Mouse (Mus musculus): ENCODE measurements around the gene Traf2. TPM values are rescaled to one million over a fixed set of nuclear protein-coding genes. Genes with fewer than 3 reads are reported as not detected.

Gene Traf2
- polyA plus RNA-seq, 2 experiments: 18.9 to 29.2 TPM

GRCm38 (mm10) chr2:25575432-25576027 lies 28.8 kb upstream of the Traf2 start:
- Histone ChIP-seq H3K9ac (ENCODE audit: low read depth, low read length, severe bottlenecking) (peak overlapping the region; percentile 58), H3K9me3 (ENCODE audit: control insufficient read depth, low read length) (no peaks in the 10 kb centered on the region), H3K27ac (replicated peaks; ENCODE audit: low read depth, low read length) (peak overlapping the region; percentile 83), H3K4me2 (replicated peaks; ENCODE audit: low read depth, low read length, severe bottlenecking) (peak overlapping the region; percentile 70), H3K4me1 (ENCODE audit: control insufficient read depth, insufficient read depth, low read length) (peaks cover 47% of the 10 kb centered on the region), H3K27me3 (ENCODE audit: control insufficient read depth, insufficient read depth, low read length) (peaks cover 45% of the 10 kb centered on the region), H3K4me3 (replicated peaks; ENCODE audit: low read length) (peak overlapping the region; percentile 48), H3K36me3 (ENCODE audit: control insufficient read depth, insufficient read depth, low read length) (peaks cover 22% of the 10 kb centered on the region)
- ATAC-seq (ENCODE audit: low FRiP score, low read depth): no peak
- WGBS: 13% methylated on average over 21 of the region's 21 CpGs
- peak; percentile 61 for DNase-seq (ENCODE audit: low spot score)
- no peak for TF ChIP-seq POLR2A (IDR thresholded peaks at IDR 0.05; ENCODE audit: borderline replicate concordance, extremely low read depth, insufficient read depth, insufficient read length)

- Histone ChIP-seq H3K36me3 (ENCODE audit: control insufficient read depth, insufficient read depth, low read length) (peaks cover 28% of the 10 kb centered on the region), H3K9me3 (ENCODE audit: control insufficient read depth, low read length) (no peaks in the 10 kb centered on the region), H3K4me2 (replicated peaks; ENCODE audit: low read depth, low read length, severe bottlenecking) (peak within 1 kb of the TSS; percentile 89), H3K4me3 (replicated peaks; ENCODE audit: low read length) (peak within 1 kb of the TSS; percentile 48), H3K9ac (ENCODE audit: low read depth, low read length, severe bottlenecking) (peak within 1 kb of the TSS; percentile 58), H3K4me1 (ENCODE audit: control insufficient read depth, insufficient read depth, low read length) (peaks cover 43% of the 10 kb centered on the region), H3K27me3 (ENCODE audit: control insufficient read depth, insufficient read depth, low read length) (peaks cover 38% of the 10 kb centered on the region), H3K27ac (replicated peaks; ENCODE audit: low read depth, low read length) (peak within 1 kb of the TSS; percentile 83)
- TF ChIP-seq POLR2A (IDR thresholded peaks at IDR 0.05; ENCODE audit: borderline replicate concordance, extremely low read depth, insufficient read depth, insufficient read length): peak; percentile 76; the same call in 1 of the 2 replicates
- under 1% methylated on average over 40 of the region's 45 CpGs for WGBS
- peak; percentile 98 for ATAC-seq (ENCODE audit: low FRiP score, low read depth)
- DNase-seq (ENCODE audit: low spot score): peak; percentile 99
Measured at GRCm38 (mm10) chr2:25574579-25575431, 28.1 kb upstream of the Traf2 start, which contains the start of the genes Mamdc4 and Phpt1. TSS of gene Mamdc4 (minus strand) at chr2:25574845. TSS of gene Phpt1 (minus strand) at chr2:25575224.

DNA sequence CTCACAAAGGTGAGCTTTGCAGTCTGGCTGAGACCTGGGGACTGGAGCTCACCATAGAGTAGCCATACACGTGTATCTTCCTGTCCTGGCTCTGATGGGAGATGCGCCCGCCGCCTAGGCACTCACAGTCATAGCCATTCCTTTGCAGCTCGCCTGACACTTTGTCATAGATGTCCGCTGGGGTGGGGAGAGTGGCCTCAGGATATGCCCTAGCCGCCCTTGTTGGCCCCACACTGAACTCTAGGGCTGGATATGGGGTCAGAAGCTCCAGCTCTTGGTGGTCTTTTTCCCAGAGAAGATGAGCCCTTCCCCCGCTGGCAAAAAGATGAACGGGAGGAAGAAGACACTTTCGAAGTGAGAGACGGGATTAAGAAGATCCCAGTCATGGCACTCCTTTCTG lies 27.4 kb upstream of the Traf2 start:
- peak overlapping the region; percentile 55 for H3K9ac ChIP-seq (ENCODE audit: low read depth, low read length, severe bottlenecking)
- H3K27me3 ChIP-seq (ENCODE audit: control insufficient read depth, insufficient read depth, low read length): peaks cover 31% of the 10 kb centered on the region
- no peak overlapping the region for H3K27ac ChIP-seq (replicated peaks; ENCODE audit: low read depth, low read length)
- 13% methylated on average over 11 of the region's 11 CpGs for WGBS
- no peak for TF ChIP-seq POLR2A (IDR thresholded peaks at IDR 0.05; ENCODE audit: borderline replicate concordance, extremely low read depth, insufficient read depth, insufficient read length)
- DNase-seq (ENCODE audit: low spot score) (no peak), ATAC-seq (ENCODE audit: low FRiP score, low read depth) (no peak)
- H3K9me3 ChIP-seq (ENCODE audit: control insufficient read depth, low read length): no peaks in the 10 kb centered on the region
- H3K36me3 ChIP-seq (ENCODE audit: control insufficient read depth, insufficient read depth, low read length): peaks cover 34% of the 10 kb centered on the region
- peak overlapping the region; percentile 48 for H3K4me3 ChIP-seq (replicated peaks; ENCODE audit: low read length)
- peaks cover 38% of the 10 kb centered on the region for H3K4me1 ChIP-seq (ENCODE audit: control insufficient read depth, insufficient read depth, low read length)
- peak overlapping the region; percentile 89 for H3K4me2 ChIP-seq (replicated peaks; ENCODE audit: low read depth, low read length, severe bottlenecking)

DNA sequence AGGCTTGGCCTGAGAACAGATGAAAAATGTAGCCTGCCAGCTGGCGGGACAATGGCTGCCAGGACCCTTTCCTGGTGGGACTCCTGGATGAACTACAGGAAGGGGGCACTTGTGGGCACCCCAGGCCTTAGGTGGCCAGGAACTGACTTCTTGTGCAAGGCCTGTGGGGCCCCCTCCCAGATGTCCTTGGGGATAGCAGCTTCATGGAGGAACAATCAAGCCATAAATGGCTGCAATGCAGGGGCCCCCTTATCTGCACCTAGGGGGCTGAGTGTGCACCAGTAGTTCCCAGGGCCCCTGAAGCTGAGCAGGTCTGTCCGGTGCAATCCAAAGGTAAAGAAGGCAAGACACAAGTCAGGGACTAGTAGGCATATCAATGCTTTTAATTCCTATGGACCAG lies 26.3 kb upstream of the Traf2 start:
- Histone ChIP-seq H3K4me1 (ENCODE audit: control insufficient read depth, insufficient read depth, low read length) (peaks cover 38% of the 10 kb centered on the region), H3K4me2 (replicated peaks; ENCODE audit: low read depth, low read length, severe bottlenecking) (no peak overlapping the region), H3K4me3 (replicated peaks; ENCODE audit: low read length) (0 out of 2 replicates have a peak overlapping the region, but pooled peaks have one; percentile 48), H3K9ac (ENCODE audit: low read depth, low read length, severe bottlenecking) (no peak overlapping the region), H3K27ac (replicated peaks; ENCODE audit: low read depth, low read length) (no peak overlapping the region), H3K27me3 (ENCODE audit: control insufficient read depth, insufficient read depth, low read length) (peaks cover 21% of the 10 kb centered on the region), H3K9me3 (ENCODE audit: control insufficient read depth, low read length) (no peaks in the 10 kb centered on the region), H3K36me3 (ENCODE audit: control insufficient read depth, insufficient read depth, low read length) (peaks cover 39% of the 10 kb centered on the region)
- DNase-seq (ENCODE audit: low spot score): no peak
- ATAC-seq (ENCODE audit: low FRiP score, low read depth): no peak
- no peak for TF ChIP-seq POLR2A (IDR thresholded peaks at IDR 0.05; ENCODE audit: borderline replicate concordance, extremely low read depth, insufficient read depth, insufficient read length)
- 89% methylated on average over 2 of the region's 2 CpGs for WGBS

DNA sequence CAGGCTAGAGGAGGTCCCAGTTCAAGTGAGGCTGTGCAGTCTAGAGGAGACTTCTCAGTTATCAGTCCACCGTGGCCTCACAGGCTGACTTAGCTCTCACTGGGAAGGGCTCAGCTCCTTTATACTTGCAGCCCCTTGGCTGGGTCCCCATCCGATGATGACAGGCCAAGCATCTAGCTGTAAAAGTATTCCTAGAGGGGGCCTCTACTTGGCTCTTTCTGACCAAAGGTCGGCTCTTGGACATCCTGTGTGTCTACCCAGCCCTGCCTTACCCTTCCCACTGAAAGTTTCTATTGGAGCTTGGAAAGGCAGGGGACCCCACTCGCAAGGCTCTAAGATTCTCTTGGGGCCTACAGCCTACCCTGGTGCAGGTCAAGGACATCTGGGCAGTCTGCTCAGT lies 24.5 kb upstream of the Traf2 start:
- Histone ChIP-seq H3K4me1 (ENCODE audit: control insufficient read depth, insufficient read depth, low read length) (peaks cover 20% of the 10 kb centered on the region), H3K9me3 (ENCODE audit: control insufficient read depth, low read length) (no peaks in the 10 kb centered on the region), H3K9ac (ENCODE audit: low read depth, low read length, severe bottlenecking) (no peak overlapping the region), H3K4me3 (replicated peaks; ENCODE audit: low read length) (no peak overlapping the region), H3K27me3 (ENCODE audit: control insufficient read depth, insufficient read depth, low read length) (peaks cover 2% of the 10 kb centered on the region; the same call in 1 of the 2 replicates), H3K36me3 (ENCODE audit: control insufficient read depth, insufficient read depth, low read length) (peaks cover 55% of the 10 kb centered on the region), H3K4me2 (replicated peaks; ENCODE audit: low read depth, low read length, severe bottlenecking) (no peak overlapping the region), H3K27ac (replicated peaks; ENCODE audit: low read depth, low read length) (no peak overlapping the region)
- no peak for TF ChIP-seq POLR2A (IDR thresholded peaks at IDR 0.05; ENCODE audit: borderline replicate concordance, extremely low read depth, insufficient read depth, insufficient read length)
- WGBS: 84% methylated on average over 4 of the region's 4 CpGs
- ATAC-seq (ENCODE audit: low FRiP score, low read depth): no peak
- no peak for DNase-seq (ENCODE audit: low spot score)
